Mouse (Mus musculus) G1E (cell line): ENCODE data around the gene Synm. TPM values are rescaled to one million over a fixed set of nuclear protein-coding genes. Genes with fewer than 3 reads are reported as not detected.
A peak's percentile ranks its signal among the peaks of the same experiment; 100 is the strongest.

ENCODE experiments used
- ATAC-seq: 2 replicates; pipeline ENCODE4 v1.8.0; 2016; ENCODE audit warnings: mild to moderate bottlenecking; ENCODE audit not compliant: insufficient number of reproducible peaks, poor library complexity, low FRiP score, severe bottlenecking; ENCODE audit errors: extremely low read depth
- DNase-seq: peaks from one replicate; pipeline ENCODE4 v3.0.0; 2012; ENCODE audit warnings: low spot score
- H3K27me3 ChIP-seq: 2 replicates; pipeline ENCODE4 v1.6.1; 2012; ENCODE audit warnings: mild to moderate bottlenecking, low read length, inconsistent platforms; ENCODE audit not compliant: insufficient read depth
- H3K36me3 ChIP-seq: replicated peaks from 2 replicates; pipeline ENCODE3; 2012; ENCODE audit warnings: mild to moderate bottlenecking, inconsistent platforms
- H3K4me1 ChIP-seq: 2 replicates; pipeline ENCODE4 v1.6.1; 2012; ENCODE audit warnings: low read depth, low read length, inconsistent platforms, mixed read lengths; ENCODE audit not compliant: insufficient read depth
- H3K4me3 ChIP-seq: 2 replicates; pipeline ENCODE4 v1.5.1; 2012; ENCODE audit warnings: low read depth, mild to moderate bottlenecking, inconsistent platforms, low read length, moderate library complexity, mixed read lengths
- H3K9me3 ChIP-seq: replicated peaks from 2 replicates; pipeline ENCODE4 v1.6.1; 2012; ENCODE audit warnings: inconsistent platforms
- CTCF ChIP-seq: IDR thresholded peaks from 2 replicates; pipeline ENCODE4 v1.5.1; 2012; ENCODE audit warnings: low read depth, low read length, inconsistent platforms, mixed read lengths
- GATA1 ChIP-seq: IDR thresholded peaks from 2 replicates; pipeline ENCODE4 v1.6.1; 2012; ENCODE audit warnings: borderline replicate concordance, low read length, inconsistent platforms, mixed read lengths
- GATA2 ChIP-seq: IDR thresholded peaks from 2 replicates; pipeline ENCODE4 v1.6.1; 2012; ENCODE audit warnings: low read depth, low read length, inconsistent platforms, borderline replicate concordance
- POLR2AphosphoS5 ChIP-seq: IDR thresholded peaks from 2 replicates; pipeline ENCODE4 v1.6.1; 2012; ENCODE audit warnings: low read depth, low read length, inconsistent platforms; ENCODE audit not compliant: insufficient replicate concordance
- TAL1 ChIP-seq: conservative IDR thresholded peaks from 2 replicates; pipeline ENCODE4 v1.6.1; 2012; ENCODE audit warnings: low read depth, low read length, inconsistent platforms, mixed read lengths
- polyA plus RNA-seq: library from polyadenylated mRNA; stranded (reverse); fragments of >175 nt; gene quantifications from 2 replicates; pipeline ENCODE4 v1.2.3, GENCODE M21; 2012
- total RNA-seq, 2 experiments: library from RNA; stranded (forward) in 1 of 2; stranded (reverse) in 1 of 2; fragments of 200-1000 nt in 1 of 2; fragments of >200 nt in 1 of 2; fragmentation: Nextera tagmentation in 1 of 2; gene quantifications; 2 replicates each; pipeline ENCODE4 v1.2.3; 2014 to 2017

Gene Synm
- total and polyA plus RNA-seq, 3 experiments: 0.11 TPM; not detected in 2

GRCm38 (mm10) chr7:67793449-67793848 is 33.9 kb upstream of the Synm start:
- Histone ChIP-seq H3K9me3 (peaks cover 6% of the 10 kb centered on the region), H3K4me3 (no peak overlapping the region), H3K27me3 (no peaks in the 10 kb centered on the region), H3K4me1 (no peaks in the 10 kb centered on the region), H3K36me3 (no peaks in the 10 kb centered on the region)
- TF ChIP-seq GATA1 (no peak), TAL1 (no peak), CTCF (no peak), GATA2 (no peak), POLR2AphosphoS5 (no peak)
- ATAC-seq (no peak), DNase-seq (no peak)

DNA sequence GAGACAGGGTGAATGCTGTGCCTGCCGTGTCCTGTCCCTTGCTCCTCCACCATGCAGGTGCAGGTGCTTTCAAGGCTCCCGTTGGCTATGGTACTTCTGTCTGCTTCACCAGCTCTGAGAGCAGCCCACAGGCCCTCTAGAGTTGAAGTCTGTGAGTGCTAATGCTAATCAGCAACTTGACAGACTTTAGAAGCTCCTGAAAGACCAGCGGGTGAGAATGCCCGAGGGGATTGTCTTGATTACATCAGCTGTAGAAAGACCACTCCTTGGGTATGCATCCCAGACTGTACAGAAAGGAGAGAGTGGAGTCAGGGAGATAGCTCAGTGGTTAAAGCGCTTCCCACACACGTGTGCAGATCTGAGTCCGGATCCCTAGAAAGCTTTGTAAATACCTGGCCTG is 31.7 kb upstream of the Synm start:
- no peak for TF ChIP-seq POLR2AphosphoS5
- no peak for TF ChIP-seq TAL1
- no peak for TF ChIP-seq GATA1
- no peak for TF ChIP-seq GATA2
- no peak for TF ChIP-seq CTCF
- DNase-seq: no peak
- Histone ChIP-seq H3K4me1 (no peaks in the 10 kb centered on the region), H3K27me3 (no peaks in the 10 kb centered on the region), H3K9me3 (peaks cover 6% of the 10 kb centered on the region), H3K36me3 (no peaks in the 10 kb centered on the region), H3K4me3 (no peak overlapping the region)
- ATAC-seq: no peak

DNA sequence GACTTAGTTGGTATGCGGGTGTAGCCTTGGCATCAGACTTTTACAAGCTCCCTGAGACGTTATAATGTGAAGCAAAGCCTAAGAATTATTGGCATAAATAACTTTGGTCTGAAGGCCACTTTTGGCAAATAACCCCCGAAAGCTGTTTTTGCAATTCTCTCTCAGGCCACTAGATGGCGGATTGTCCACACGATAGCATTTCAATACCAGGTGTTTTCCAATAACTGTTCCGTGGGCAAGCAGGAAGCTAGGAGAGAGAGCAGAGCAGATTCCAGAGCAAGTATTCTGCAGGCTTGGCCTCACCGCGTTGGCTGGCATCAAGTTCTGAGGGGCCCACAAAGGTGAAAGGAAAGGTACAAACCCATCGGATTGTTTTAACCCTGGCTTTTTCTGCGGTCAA is 29.2 kb upstream of the Synm start:
- no peak for ATAC-seq
- Histone ChIP-seq H3K27me3 (no peaks in the 10 kb centered on the region), H3K4me3 (no peak overlapping the region)

GRCm38 (mm10) chr7:67787861-67788260 is 28.3 kb upstream of the Synm start:
- H3K4me3 ChIP-seq: no peak overlapping the region
- H3K4me1 ChIP-seq: no peaks in the 10 kb centered on the region
- peaks cover 9% of the 10 kb centered on the region for H3K9me3 ChIP-seq
- no peak for DNase-seq
- no peak for TF ChIP-seq TAL1
- H3K27me3 ChIP-seq: no peaks in the 10 kb centered on the region
- ATAC-seq: no peak
- H3K36me3 ChIP-seq: no peaks in the 10 kb centered on the region

More for the DNA sequence above, 29.2 kb upstream of the Synm start:
- H3K4me1 ChIP-seq: no peaks in the 10 kb centered on the region
- H3K9me3 ChIP-seq: peaks cover 7% of the 10 kb centered on the region
- TF ChIP-seq TAL1: no peak
- peak; percentile 56 for TF ChIP-seq CTCF
- no peaks in the 10 kb centered on the region for H3K36me3 ChIP-seq
- no peak for DNase-seq

DNA sequence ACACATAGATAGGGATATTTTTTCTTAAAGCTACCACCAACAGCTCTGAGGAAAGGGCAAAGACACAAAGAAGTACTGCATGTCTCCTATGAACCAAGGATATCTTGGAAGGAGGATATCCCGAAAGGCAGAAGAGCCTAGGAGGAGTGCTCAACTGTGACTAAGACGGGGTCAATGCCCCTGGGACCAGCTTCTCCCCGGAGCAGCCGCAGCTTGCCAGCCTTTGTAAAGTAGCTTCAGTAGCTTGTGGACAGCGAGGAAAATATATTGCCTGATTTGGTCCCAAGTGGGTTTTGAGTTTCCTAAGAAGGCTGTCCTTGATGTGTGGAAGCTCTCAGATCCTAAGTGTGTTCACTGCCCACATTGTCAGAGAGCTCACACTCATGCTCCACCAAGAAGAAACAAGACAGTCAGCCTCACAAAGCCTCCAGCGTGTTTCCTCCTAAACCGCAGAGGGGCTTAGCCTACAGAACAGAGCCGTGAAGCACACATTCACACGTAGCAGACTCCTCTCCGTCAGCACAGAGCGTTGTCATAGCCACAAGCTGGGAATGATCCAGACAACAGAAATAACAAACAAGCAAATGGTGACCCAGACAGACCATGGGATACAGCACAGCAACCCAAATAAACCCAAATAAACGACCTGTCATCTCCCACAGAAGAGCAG is 17.2 kb upstream of the Synm start:
- no peak for DNase-seq

GRCm38 (mm10) chr7:67775623-67776022 is 16.1 kb upstream of the Synm start:
- Histone ChIP-seq H3K27me3 (0 out of 2 replicates have a peak, but pooled peaks cover 3% of the 10 kb centered on the region), H3K36me3 (no peaks in the 10 kb centered on the region), H3K4me1 (no peaks in the 10 kb centered on the region), H3K9me3 (peaks cover 11% of the 10 kb centered on the region), H3K4me3 (no peak overlapping the region)
- no peak for ATAC-seq
- TF ChIP-seq POLR2AphosphoS5: no peak
- TF ChIP-seq CTCF: no peak
- no peak for TF ChIP-seq GATA1
- no peak for TF ChIP-seq TAL1
- TF ChIP-seq GATA2: no peak
- no peak for DNase-seq

More for the DNA sequence above, 17.2 kb upstream of the Synm start:
- peaks cover 9% of the 10 kb centered on the region for H3K9me3 ChIP-seq
- TF ChIP-seq GATA1 (no peak), GATA2 (no peak), CTCF (no peak), TAL1 (no peak), POLR2AphosphoS5 (no peak)
- no peaks in the 10 kb centered on the region for H3K4me1 ChIP-seq
- ATAC-seq: no peak
- no peak overlapping the region for H3K4me3 ChIP-seq
- no peaks in the 10 kb centered on the region for H3K36me3 ChIP-seq
- 0 out of 2 replicates have a peak, but pooled peaks cover 3% of the 10 kb centered on the region for H3K27me3 ChIP-seq
